Mouse (Mus musculus): Measurements from ENCODE around the gene Nudt8. TPM values are rescaled to one million over a fixed set of nuclear protein-coding genes. Genes with fewer than 3 reads are reported as not detected.
"Not testable (repeated sequence)": the region's sequence is repeated elsewhere in the genome, so short reads cannot be mapped to it uniquely, and the experiment has no call there.

Gene Nudt8
- polyA plus RNA-seq, 1 experiment: 19.7 TPM

DNA sequence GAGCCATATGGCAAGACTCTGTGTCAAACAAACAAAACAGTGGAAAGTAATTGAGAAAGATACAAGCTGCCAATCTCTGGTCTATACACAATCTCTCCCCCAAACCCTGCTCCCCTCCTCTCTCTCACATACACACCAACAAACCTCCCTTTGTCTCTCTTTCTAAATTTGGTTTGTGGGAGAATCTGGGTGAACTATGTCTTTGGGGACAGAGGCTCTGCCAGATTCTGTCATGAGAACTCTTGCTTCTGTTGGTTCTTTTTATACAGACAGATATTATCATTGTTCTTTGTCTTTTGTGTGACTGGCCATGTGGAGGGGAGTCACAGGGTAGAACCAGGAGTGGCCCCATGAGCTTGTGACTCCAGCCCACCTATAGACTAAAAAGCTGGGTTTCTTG is 27.2 kb downstream of the Nudt8 start:
- H3K27ac ChIP-seq (ENCODE audit: insufficient read depth, low read length): no peak overlapping the region
- TF ChIP-seq CTCF (IDR thresholded peaks at IDR 0.05; ENCODE audit: borderline replicate concordance, insufficient read depth, low read length) (no peak), POLR2A (IDR thresholded peaks at IDR 0.05; ENCODE audit: low read depth, low read length) (no peak)
- H3K4me3 ChIP-seq (ENCODE audit: insufficient read depth, low read length): no peak overlapping the region
- H3K4me1 ChIP-seq (ENCODE audit: control insufficient read depth, insufficient read depth, low read length): no peaks in the 10 kb centered on the region

GRCm38 (mm10) chr19:4032668-4033067 is 32.3 kb downstream of the Nudt8 start:
- no peak for TF ChIP-seq POLR2A (IDR thresholded peaks at IDR 0.05; ENCODE audit: low read depth, low read length)
- TF ChIP-seq CTCF (IDR thresholded peaks at IDR 0.05; ENCODE audit: borderline replicate concordance, insufficient read depth, low read length): no peak
- H3K27ac ChIP-seq (ENCODE audit: insufficient read depth, low read length): no peak overlapping the region

GRCm38 (mm10) chr19:4033298-4033697 is 32.9 kb downstream of the Nudt8 start:
- Histone ChIP-seq H3K27ac (ENCODE audit: insufficient read depth, low read length) (no peak overlapping the region), H3K4me3 (ENCODE audit: insufficient read depth, low read length) (no peak overlapping the region), H3K4me1 (ENCODE audit: control insufficient read depth, insufficient read depth, low read length) (no peaks in the 10 kb centered on the region)
- TF ChIP-seq CTCF (IDR thresholded peaks at IDR 0.05; ENCODE audit: borderline replicate concordance, insufficient read depth, low read length) (no peak), POLR2A (IDR thresholded peaks at IDR 0.05; ENCODE audit: low read depth, low read length) (no peak)

More at GRCm38 (mm10) chr19:4032668-4033067, 32.3 kb downstream of the Nudt8 start:
- H3K4me1 ChIP-seq (ENCODE audit: control insufficient read depth, insufficient read depth, low read length): no peaks in the 10 kb centered on the region
- no peak overlapping the region for H3K4me3 ChIP-seq (ENCODE audit: insufficient read depth, low read length)

- H3K4me1 ChIP-seq (ENCODE audit: control insufficient read depth, insufficient read depth, low read length): no peaks in the 10 kb centered on the region
- H3K27ac ChIP-seq (ENCODE audit: insufficient read depth, low read length): no peak overlapping the region
- TF ChIP-seq POLR2A (IDR thresholded peaks at IDR 0.05; ENCODE audit: low read depth, low read length) (no peak), CTCF (IDR thresholded peaks at IDR 0.05; ENCODE audit: borderline replicate concordance, insufficient read depth, low read length) (no peak)
- H3K4me3 ChIP-seq (ENCODE audit: insufficient read depth, low read length): no peak overlapping the region
Observed at GRCm38 (mm10) chr19:4033742-4034141, 33.4 kb downstream of the Nudt8 start.

DNA sequence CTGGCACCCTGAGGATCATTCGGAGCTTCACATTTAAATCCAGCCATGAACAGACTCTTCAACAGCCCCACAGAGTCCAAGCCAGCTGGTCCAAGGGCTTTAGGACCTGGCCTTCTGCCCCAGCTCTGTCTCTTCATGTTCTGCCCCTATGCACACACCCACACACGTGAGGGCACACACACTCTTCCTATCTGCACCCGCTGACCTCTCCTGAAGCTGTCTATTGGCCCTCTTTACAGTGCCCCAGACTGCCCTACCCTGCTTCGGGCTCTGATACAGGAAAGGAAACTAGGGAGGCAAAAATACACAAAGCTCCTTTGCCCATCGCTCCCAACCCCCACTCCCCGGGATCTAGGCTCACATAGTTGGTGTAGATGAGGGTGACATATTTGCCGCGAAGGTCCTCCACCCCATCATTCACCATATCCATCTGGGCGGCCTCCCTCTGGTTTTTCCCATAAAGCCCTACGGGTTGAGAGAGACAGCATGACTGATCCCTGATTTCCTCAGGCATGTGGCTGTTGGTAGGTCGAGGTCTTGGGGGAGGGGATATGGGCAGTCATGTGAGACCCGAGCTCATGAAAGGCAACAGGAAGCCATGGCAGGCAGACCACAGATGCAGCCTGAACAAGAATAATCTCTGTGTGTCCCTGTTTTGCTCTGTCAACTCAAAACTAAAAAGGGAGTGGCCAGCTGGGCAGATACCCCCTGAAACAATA is 36.1 kb downstream of the Nudt8 start:
- Histone ChIP-seq H3K4me3 (ENCODE audit: insufficient read depth, low read length) (no peak overlapping the region; the same call in 1 of the 2 replicates), H3K4me1 (ENCODE audit: control insufficient read depth, insufficient read depth, low read length) (no peaks in the 10 kb centered on the region), H3K27ac (ENCODE audit: insufficient read depth, low read length) (no peak overlapping the region)
- TF ChIP-seq POLR2A (IDR thresholded peaks at IDR 0.05; ENCODE audit: low read depth, low read length): no peak
- no peak for TF ChIP-seq CTCF (IDR thresholded peaks at IDR 0.05; ENCODE audit: borderline replicate concordance, insufficient read depth, low read length)

DNA sequence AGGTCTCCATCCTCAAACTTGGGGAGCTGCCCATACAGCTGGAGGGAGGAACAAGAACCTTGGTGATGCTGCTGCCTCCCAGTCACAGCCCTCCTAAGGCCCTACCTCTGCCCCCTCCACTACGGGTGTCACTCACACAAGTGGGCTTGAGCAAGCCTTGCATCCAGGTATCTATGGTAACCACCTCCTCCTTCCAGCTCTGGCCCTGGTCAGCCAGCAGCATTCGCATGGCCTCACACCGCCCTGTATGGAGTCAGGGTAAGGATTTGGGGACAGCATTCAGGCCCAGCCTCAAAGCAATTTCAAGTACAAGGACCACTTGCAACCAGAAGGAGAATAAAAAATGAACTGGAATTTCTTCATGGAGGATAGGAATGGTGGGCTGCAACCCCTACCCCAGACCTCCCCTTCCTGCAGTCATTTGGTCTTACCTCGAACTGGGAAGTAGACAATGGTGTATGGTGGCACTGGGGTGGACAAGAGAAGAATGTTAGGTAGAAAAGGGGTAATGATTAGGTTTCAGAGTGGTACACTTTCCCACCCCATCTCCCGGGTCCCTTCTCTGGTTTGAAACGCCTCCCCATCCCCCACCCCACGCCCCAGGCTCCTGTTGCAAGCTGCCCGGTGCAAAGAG is 36.9 kb downstream of the Nudt8 start:
- H3K4me1 ChIP-seq (ENCODE audit: control insufficient read depth, insufficient read depth, low read length): not testable (repeated sequence)
- peak overlapping the region; percentile 73 for H3K4me3 ChIP-seq (ENCODE audit: insufficient read depth, low read length)
- 0 out of 2 replicates have a peak overlapping the region, but pooled peaks have one; percentile 17 for H3K27ac ChIP-seq (ENCODE audit: insufficient read depth, low read length)

GRCm38 (mm10) chr19:4037788-4038232 is 37.4 kb downstream of the Nudt8 start, which contains the start of gene Gstp1:
Gene Gstp1, minus strand, starts transcription at chr19:4037985.
- TF ChIP-seq CTCF (IDR thresholded peaks at IDR 0.05; ENCODE audit: borderline replicate concordance, insufficient read depth, low read length) (no peak), POLR2A (IDR thresholded peaks at IDR 0.05; ENCODE audit: low read depth, low read length) (peak; percentile 98)
- Histone ChIP-seq H3K27ac (ENCODE audit: insufficient read depth, low read length) (peak within 1 kb of the TSS; percentile 49; the same call in 1 of the 2 replicates), H3K4me1 (ENCODE audit: control insufficient read depth, insufficient read depth, low read length) (no peaks in the 10 kb centered on the region), H3K4me3 (ENCODE audit: insufficient read depth, low read length) (peak within 1 kb of the TSS; percentile 73)

- H3K4me3 ChIP-seq (ENCODE audit: insufficient read depth, low read length); H3K27ac ChIP-seq (ENCODE audit: insufficient read depth, low read length); H3K4me1 ChIP-seq (ENCODE audit: control insufficient read depth, insufficient read depth, low read length): not testable (repeated sequence)
Observed at GRCm38 (mm10) chr19:4040941-4041340, 40.6 kb downstream of the Nudt8 start.

- not testable (repeated sequence) for H3K4me3 ChIP-seq (ENCODE audit: insufficient read depth, low read length); H3K27ac ChIP-seq (ENCODE audit: insufficient read depth, low read length); H3K4me1 ChIP-seq (ENCODE audit: control insufficient read depth, insufficient read depth, low read length)
Observed at GRCm38 (mm10) chr19:4041500-4041899, 41.1 kb downstream of the Nudt8 start.

GRCm38 (mm10) chr19:4042124-4042523 is 41.7 kb downstream of the Nudt8 start:
- H3K4me1 ChIP-seq (ENCODE audit: control insufficient read depth, insufficient read depth, low read length): no peaks in the 10 kb centered on the region
- TF ChIP-seq CTCF (IDR thresholded peaks at IDR 0.05; ENCODE audit: borderline replicate concordance, insufficient read depth, low read length) (no peak), POLR2A (IDR thresholded peaks at IDR 0.05; ENCODE audit: low read depth, low read length) (no peak)
- no peak overlapping the region for H3K4me3 ChIP-seq (ENCODE audit: insufficient read depth, low read length)
- H3K27ac ChIP-seq (ENCODE audit: insufficient read depth, low read length): no peak overlapping the region

GRCm38 (mm10) chr19:4044109-4044508 is 43.7 kb downstream of the Nudt8 start:
- H3K4me1 ChIP-seq (ENCODE audit: control insufficient read depth, insufficient read depth, low read length); H3K27ac ChIP-seq (ENCODE audit: insufficient read depth, low read length); H3K4me3 ChIP-seq (ENCODE audit: insufficient read depth, low read length): not testable (repeated sequence)
